Mouse (Mus musculus): ENCODE measurements around the gene Exoc7.

DNA sequence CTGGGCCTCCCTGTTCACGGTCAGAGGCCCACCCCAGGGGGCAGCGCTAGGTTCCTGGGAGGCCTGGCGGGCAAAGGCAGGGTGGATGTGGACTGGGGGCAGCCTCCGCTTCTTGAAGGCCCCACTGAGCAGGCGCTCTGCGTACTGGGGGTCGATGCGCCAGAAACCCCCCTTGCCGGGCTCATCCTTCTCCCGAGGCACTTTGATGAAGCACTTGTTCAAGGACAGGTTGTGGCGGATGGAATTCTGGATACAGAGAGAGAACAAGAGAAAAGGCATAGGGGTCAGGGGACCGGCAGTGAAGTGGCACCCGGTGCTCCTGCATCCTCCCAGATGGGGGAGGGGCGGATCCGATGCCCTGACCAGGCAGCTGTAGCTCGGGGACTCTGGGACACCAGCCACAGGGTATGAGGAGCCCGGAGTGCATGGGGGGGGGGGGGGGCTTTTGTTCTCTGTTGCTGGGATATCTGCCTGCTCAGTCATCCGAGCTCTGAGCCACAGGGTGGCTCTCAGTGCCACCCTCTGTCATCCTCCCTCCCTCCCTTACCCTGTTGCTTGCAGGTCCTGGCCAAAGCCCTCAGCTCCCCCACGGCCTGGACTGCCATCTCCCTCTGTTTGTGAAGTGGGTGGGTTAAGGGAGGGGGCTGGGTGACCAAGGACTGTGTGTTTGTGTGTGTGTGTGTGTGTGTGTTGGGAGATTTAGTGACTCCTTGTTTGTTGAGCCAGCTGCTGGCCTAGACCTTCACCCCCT lies 25.4 kb upstream of the Exoc7 start:
- TF ChIP-seq NANOG (IDR thresholded peaks at IDR 0.05; ENCODE audit: borderline replicate concordance, low read length): no peak
- TF ChIP-seq CTCF (conservative IDR thresholded peaks at IDR 0.05; ENCODE audit: low read length): no peak

Data from E14TG2a.4 (cell line).